Mouse (Mus musculus) kidney, adult 10 weeks (tissue): ENCODE measurements around the gene Selenbp1. TPM values are rescaled to one million over a fixed set of nuclear protein-coding genes. Genes with fewer than 3 reads are reported as not detected.

Source experiments
- polyA plus RNA-seq: library from polyadenylated mRNA; stranded (reverse); fragments of 350-450 nt; fragmentation: Illumina TruSeq; extraction: RNeasy Lipid Tissue Mini Kit (QIAGEN cat#74804); gene quantifications from one replicate; pipeline ENCODE4 v1.2.3, GENCODE M21; 2014; ENCODE audit warnings: low read depth, low replicate concordance

The Selenbp1 gene
- 26.1 TPM for polyA plus RNA-seq

GRCm38 (mm10) chr3:94932809-94933564, at the start of gene Selenbp1:
TSS of gene Selenbp1 (plus strand) at chr3:94933056.

GRCm38 (mm10) chr3:94886316-94887224, 46.3 kb upstream of the Selenbp1 start, which contains the start of gene Psmb4:
TSS of gene Psmb4 (minus strand) at chr3:94886961.

GRCm38 (mm10) chr3:94953764-94954616, 21.1 kb downstream of the Selenbp1 start, which contains the start of gene Rfx5:
TSS of gene Rfx5 (plus strand) at chr3:94954075.

GRCm38 (mm10) chr3:94974528-94975422, 41.9 kb downstream of the Selenbp1 start, which contains the start of gene Pi4kb:
TSS of gene Pi4kb (plus strand) at chr3:94974731.

Other genes with a start within 250 kb of the Selenbp1 start
- 0.61 TPM for gene Selenbp2, start 239.5 kb upstream of the Selenbp1 start, polyA plus RNA-seq
- gene Cgn, start 146.6 kb upstream of the Selenbp1 start, polyA plus RNA-seq = 5.5 TPM
- gene Pogz, start 95.5 kb upstream of the Selenbp1 start, polyA plus RNA-seq = 12.7 TPM
- 60.7 TPM for gene Psmb4, start 46.1 kb upstream of the Selenbp1 start, polyA plus RNA-seq
- gene Rfx5, start 21.0 kb downstream of the Selenbp1 start, polyA plus RNA-seq = 11.1 TPM
- 15.3 TPM for gene Pi4kb, start 41.7 kb downstream of the Selenbp1 start, polyA plus RNA-seq
- gene Zfp687, start 82.4 kb downstream of the Selenbp1 start, polyA plus RNA-seq = 4.6 TPM
- gene Psmd4, start 109.6 kb downstream of the Selenbp1 start, polyA plus RNA-seq = 10.2 TPM
- 10.8 TPM for gene Pip5k1a, start 173.9 kb downstream of the Selenbp1 start, polyA plus RNA-seq
- 6.6 TPM for gene Vps72, start 178.0 kb downstream of the Selenbp1 start, polyA plus RNA-seq
- gene Tmod4, start 191.4 kb downstream of the Selenbp1 start, polyA plus RNA-seq = not detected
- gene Scnm1, start 201.0 kb downstream of the Selenbp1 start, polyA plus RNA-seq = 15.0 TPM
- 2.8 TPM for gene Lysmd1, start 201.0 kb downstream of the Selenbp1 start, polyA plus RNA-seq
- gene Tnfaip8l2, start 209.3 kb downstream of the Selenbp1 start, polyA plus RNA-seq = not detected
- 0.28 TPM for gene Sema6c, start 227.4 kb downstream of the Selenbp1 start, polyA plus RNA-seq